Mouse (Mus musculus): ENCODE measurements at regions not wholly inside any gene's neighbourhood (a gene's known extent, or its start where the extent isn't known, plus 50 kb on each side); places are given as distances from the start of the nearest gene placed in this dataset.

DNA sequence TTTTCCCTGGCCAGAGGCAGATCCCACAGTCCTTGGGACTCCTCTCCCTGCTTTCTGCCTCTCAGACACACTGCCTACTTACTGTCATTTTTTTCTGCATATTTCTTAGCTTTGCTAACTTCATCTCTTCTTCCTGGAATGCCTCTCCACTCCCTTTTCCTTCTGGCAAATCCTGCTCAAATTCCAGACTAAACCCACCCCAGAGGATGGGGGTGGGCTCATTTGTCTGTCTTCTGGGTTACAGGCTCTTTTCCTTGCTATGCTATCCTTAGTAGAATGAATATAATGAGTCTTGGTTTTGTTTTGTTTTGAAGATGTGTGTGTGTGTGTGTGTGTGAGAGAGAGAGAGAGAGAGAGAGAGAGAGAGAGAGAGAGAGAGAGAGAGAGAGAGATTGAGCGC is 51.9 kb upstream of the Klf9 start:
- DNase-seq (ENCODE audit: low spot score) = no peak

DNA sequence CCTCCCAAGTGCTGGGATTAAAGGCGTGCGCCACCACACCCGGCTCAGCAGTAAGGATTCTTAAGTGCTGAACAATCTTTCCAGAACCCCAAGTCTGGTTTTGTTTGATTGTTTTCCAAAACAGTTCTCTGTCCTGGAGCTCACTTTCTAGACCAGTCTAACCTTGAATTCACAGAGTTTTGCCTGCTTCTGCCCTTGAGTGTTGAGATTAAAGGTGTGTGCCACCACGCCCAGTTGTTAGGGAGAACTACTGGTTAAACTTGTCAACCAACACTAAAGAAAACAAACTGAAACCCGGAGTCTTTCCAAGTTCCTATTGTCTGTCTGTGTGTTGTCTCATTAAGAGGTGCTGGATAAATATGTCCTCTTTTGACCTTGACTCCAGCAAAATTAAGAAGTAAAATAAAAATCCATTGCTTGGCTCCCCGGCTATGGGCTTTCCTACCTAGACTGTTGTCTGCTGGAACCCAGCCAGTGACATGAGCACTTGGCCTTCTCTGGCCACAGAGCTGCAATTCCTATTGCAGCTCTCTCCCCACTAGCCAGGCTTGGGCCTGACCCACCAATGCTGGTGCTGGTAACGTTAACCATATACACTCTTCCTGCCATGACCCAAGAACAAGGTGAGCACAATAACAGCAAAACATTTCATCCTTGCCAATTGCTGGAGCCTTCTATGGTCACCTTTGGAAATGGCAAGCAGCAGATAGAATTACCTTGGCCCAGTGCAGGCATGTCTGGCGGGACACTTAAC is 51.1 kb upstream of the Klf9 start:
- no peak for DNase-seq (ENCODE audit: low spot score)
